In the genomic region with DNA sequence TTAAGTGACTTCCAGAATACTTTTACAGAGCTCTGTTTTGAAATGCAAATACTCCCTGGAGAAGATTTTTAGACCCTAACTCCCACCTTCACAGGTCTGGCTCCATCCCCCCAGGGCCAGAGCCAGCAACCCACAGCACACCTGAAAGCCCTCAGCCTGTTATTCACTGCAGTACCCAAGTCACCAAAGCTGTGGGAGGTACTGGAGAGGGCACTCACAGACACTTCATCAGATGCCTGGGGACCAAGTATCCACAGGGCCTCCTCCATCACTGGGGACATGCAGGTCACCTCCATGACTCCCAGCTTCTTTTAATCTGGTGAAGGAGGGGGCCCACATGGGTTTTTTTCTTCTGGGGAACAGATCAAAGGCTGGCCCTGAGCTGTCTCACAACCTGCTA, we compare ENCODE assay signal across 14 mouse cellular contexts. TPM values are rescaled to one million over a fixed set of nuclear protein-coding genes. Genes with fewer than 3 reads are reported as not detected.
A peak's percentile ranks its signal among the peaks of the same experiment; 100 is the strongest.
DNase-seq lines count a peak whose midpoint lies in the region; ATAC-seq and TF ChIP-seq lines count a peak whose summit lies in the region.
"Had no signal": no experiment of that assay in that cellular context is flagged by ENCODE, and none has a peak within 500 bp of the region (broad histone marks: within the 10 kb centered on the region; RNA-seq: fewer than 3 reads in every experiment).

No protein-coding gene starts in this region.

- ATAC-seq in stomach, embryonic 14.5 days (ENCODE audit: insufficient number of reproducible peaks, insufficient read depth, low FRiP score, low read depth), result no peak
- ATAC-seq in stomach, postnatal 0 days (ENCODE audit: low FRiP score, low TSS enrichment), result no peak
- no peak for ATAC-seq in limb, embryonic 13.5 days (ENCODE audit: low FRiP score, low read depth)

- no peak overlapping the region for H3K4me2 ChIP-seq in stomach, embryonic 14.5 days (replicated peaks; ENCODE audit: low read depth, low read length)
- no peak overlapping the region for H3K4me2 ChIP-seq in stomach, postnatal 0 days (replicated peaks; ENCODE audit: low read depth)
- H3K4me2 ChIP-seq in limb, embryonic 13.5 days (replicated peaks), result peak overlapping the region; percentile 16; the same call in 1 of the 2 replicates

- TF ChIP-seq EP300 in stomach, postnatal 0 days (optimal IDR thresholded peaks at IDR 0.05), result no peak

- H3K9me3 ChIP-seq in stomach, embryonic 14.5 days (ENCODE audit: control insufficient read depth, low read depth, low read length), result no peaks in the 10 kb centered on the region
- no peaks in the 10 kb centered on the region for H3K9me3 ChIP-seq in stomach, postnatal 0 days (ENCODE audit: control insufficient read depth, low read length)
- no peaks in the 10 kb centered on the region for H3K9me3 ChIP-seq in limb, embryonic 13.5 days
- H3K9me3 ChIP-seq: G1E had no signal

- peak; percentile 31 for DNase-seq in kidney, adult 11 months
- DNase-seq in kidney, postnatal 36 days, result no peak
- no peak for DNase-seq in stomach, postnatal 0 days (ENCODE audit: low spot score)
- DNase-seq in gastrocnemius, postnatal 25 days, result no peak
- DNase-seq in layer of hippocampus, postnatal 36 days, result no peak
- DNase-seq in embryo, embryonic 11 days, result no peak
- DNase-seq: B cell, adult 2 months; cerebellum, adult 11-12 months; heart, postnatal 10 days; thymus, postnatal 14 days had no signal

- H3K27me3 ChIP-seq in stomach, embryonic 14.5 days (ENCODE audit: control insufficient read depth, insufficient read depth, low read length), result no peaks in the 10 kb centered on the region
- H3K27me3 ChIP-seq in stomach, postnatal 0 days (ENCODE audit: control insufficient read depth, insufficient read depth, low read length), result no peaks in the 10 kb centered on the region
- no peaks in the 10 kb centered on the region for H3K27me3 ChIP-seq in limb, embryonic 13.5 days

- 0 out of 2 replicates have a peak overlapping the region, but pooled peaks have one; percentile 6 for H3K27ac ChIP-seq in stomach, embryonic 14.5 days (ENCODE audit: low read length)
- H3K27ac ChIP-seq in stomach, postnatal 0 days (replicated peaks), result no peak overlapping the region
- peak overlapping the region; percentile 88 for H3K27ac ChIP-seq in limb, embryonic 13.5 days
- H3K27ac ChIP-seq: macrophage had no signal

- no peak overlapping the region for H3K4me3 ChIP-seq in stomach, embryonic 14.5 days (ENCODE audit: low read depth, low read length)
- no peak overlapping the region for H3K4me3 ChIP-seq in stomach, postnatal 0 days (ENCODE audit: low read depth, low read length)
- no peak overlapping the region for H3K4me3 ChIP-seq in limb, embryonic 13.5 days

- H3K4me1 ChIP-seq in stomach, embryonic 14.5 days (ENCODE audit: control insufficient read depth, insufficient read depth, low read length), result peaks cover 18% of the 10 kb centered on the region
- H3K4me1 ChIP-seq in stomach, postnatal 0 days (replicated peaks; ENCODE audit: control insufficient read depth, insufficient read depth), result no peaks in the 10 kb centered on the region
- H3K4me1 ChIP-seq in limb, embryonic 13.5 days, result peaks cover 66% of the 10 kb centered on the region

- H3K36me3 ChIP-seq in stomach, embryonic 14.5 days (ENCODE audit: control insufficient read depth, insufficient read depth, low read length), result no peaks in the 10 kb centered on the region
- H3K36me3 ChIP-seq in stomach, postnatal 0 days (ENCODE audit: control insufficient read depth, insufficient read depth, low read length), result no peaks in the 10 kb centered on the region
- no peaks in the 10 kb centered on the region for H3K36me3 ChIP-seq in limb, embryonic 13.5 days
- H3K36me3 ChIP-seq: G1E had no signal

- no peak overlapping the region for H3K9ac ChIP-seq in stomach, embryonic 14.5 days (replicated peaks; ENCODE audit: low read depth, low read length)
- no peak overlapping the region for H3K9ac ChIP-seq in stomach, postnatal 0 days (ENCODE audit: low read length)
- H3K9ac ChIP-seq in limb, embryonic 13.5 days, result no peak overlapping the region

- TF ChIP-seq CTCF in stomach, postnatal 0 days (IDR thresholded peaks at IDR 0.05; ENCODE audit: low read depth), result no peak

RNA-seq across cellular contexts. Expression of gene Celsr1, which starts 40.2 kb away (rescaled TPM):
- 6.8 and 7.8 TPM in 2 replicates for polyA plus RNA-seq in stomach, embryonic 14.5 days (2014; fragmentation: Nextera tagmentation; extraction: Ambion mirVana)
- 2.0 and 2.2 TPM in 2 replicates for polyA plus RNA-seq in stomach, postnatal 0 days (2015; fragmentation: Nextera tagmentation; extraction: Ambion mirVana)
- polyA plus RNA-seq in limb, embryonic 13.5 days (2015; fragmentation: Nextera tagmentation; extraction: Ambion mirVana), result 2.0 TPM in 2 replicates
- under 1 TPM; 0.31 to 0.43 TPM for total RNA-seq in gastrocnemius, postnatal 25 days (2021)
- total RNA-seq in layer of hippocampus, postnatal 36 days (2021), result 1 to 10 TPM; 4.1 to 4.7 TPM
- polyA plus RNA-seq: macrophage had no signal
